Mouse (Mus musculus): Measurements from ENCODE around the gene Lmbr1l.

Lmbr1l gene

DNA sequence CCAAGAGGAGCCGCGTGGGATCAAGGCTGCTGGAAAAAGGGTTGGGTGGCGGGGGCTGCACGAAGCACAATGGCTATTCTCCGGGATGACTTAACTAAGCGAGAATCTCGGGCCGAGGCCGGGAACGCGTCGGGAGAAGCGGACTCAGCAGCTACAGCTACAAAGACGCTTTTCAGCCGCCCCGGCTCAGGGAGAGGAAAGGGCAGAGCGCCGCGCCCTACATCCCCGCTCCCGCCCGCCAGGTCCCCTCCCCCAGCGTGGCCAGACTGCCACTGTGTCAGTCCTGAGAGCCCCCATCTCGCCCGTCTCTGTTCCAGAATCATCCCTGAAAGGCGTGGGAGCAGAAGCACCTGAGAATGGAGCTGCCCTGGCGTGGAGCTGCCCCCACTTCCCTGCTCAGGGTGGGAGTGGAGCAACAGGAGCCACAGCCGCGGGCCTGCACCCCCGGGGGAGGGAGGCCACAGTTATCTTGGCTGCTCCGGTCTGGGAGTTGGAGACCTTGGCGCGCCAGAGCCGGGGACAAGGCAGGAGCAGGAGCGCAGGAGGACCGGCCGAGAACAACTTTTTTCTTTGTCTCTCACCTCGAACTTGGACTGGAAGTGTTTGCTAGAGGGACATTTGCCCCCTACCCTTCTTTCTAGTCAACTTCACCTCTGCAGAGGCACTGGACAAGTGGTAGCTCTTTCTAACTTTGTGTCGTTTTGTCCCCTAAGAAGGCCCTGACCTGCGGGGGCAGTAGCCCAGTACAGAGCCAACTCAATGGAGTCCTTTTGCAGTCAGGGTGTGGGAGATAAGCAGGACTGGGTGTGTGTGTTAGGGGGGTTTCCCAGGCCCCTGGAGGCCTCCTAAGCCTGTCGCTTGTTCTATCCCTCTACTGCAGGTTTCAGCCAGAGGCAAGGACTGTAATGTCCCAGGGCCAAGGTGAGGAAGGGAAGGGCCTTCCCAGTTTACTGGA, 22.1 kb downstream of the Lmbr1l start:
- no peak for DNase-seq (ENCODE audit: low read depth, low spot score)

DNA sequence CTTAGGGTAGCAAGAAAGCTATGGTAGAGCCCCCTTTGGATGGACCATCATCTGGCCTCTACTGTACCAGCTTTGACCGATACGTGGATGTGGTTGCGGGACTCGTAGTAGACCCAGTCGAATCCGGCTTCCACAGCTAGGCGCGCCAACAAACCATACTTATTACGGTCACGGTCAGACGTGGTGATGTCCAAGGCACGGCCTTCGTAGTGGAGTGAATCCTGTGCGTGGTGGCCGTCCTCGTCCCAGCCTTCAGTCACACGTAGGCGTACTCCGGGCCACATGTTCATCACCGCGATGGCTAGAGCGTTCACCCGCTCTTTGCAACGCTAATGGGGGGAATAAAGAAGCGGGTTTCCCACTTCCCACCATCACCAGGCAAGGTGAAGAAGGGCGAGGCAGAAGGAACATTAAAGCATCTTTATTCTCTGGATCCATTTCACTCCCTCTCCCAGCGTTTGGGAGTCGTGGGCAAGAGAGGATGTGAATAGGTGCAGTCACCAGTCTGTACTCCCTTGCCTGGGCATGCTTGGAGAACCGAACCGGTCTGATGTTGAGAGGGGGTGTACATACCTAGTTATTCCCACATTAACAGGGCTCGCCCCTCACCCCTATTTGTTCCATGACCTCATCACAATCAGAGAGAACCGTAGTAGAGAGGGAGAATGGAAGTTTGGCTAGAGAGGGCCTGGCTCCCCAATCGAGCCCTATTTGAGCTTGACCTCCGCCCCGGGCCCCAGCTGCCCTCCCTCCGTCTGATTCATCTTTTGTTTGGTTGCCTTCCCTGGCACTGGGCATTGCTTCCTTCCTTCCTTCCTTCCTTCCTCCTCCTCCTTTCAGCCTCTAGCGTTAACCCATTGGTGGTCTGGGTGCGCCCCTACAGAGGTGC, 23.0 kb downstream of the Lmbr1l start:
- no peak for DNase-seq (ENCODE audit: low read depth, low spot score)

DNA sequence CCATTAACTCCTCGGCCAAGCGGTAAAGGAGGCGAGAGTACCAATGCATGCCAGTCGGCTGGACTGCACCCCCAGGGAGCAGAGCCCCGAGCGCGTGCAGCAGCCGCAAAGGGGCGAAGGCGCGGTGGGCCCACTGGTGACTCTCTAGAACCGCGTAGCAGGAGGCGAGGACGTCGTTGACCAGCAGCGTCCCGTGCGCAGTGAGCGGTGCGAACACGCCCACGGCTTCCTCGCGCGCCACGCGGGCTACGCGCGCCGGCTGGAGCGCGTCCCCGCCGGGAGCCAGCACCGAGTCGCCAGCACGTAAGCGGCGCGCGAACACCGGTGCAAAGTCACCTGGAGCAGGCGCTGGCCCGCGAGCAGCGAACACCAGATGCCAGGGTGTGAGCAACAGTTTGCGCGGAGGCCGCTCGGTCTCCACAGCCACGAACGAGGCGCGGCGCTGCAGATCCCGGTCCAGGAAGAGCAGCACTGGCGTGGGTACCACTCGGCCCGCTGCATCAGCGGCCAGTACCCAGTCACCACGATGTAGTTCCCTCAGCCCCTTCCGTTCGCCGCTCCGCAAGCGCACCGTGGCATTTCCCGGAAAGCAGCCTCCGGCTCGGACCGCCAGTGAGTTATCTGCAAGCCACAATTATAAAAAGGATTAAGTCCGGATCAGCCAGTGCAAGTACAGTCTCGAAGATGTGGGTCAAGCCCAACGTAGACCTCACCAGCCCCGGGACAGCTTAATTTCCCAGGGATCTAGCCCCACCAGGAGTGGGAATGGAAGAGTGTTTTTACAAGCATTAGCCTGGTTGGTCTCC, 23.9 kb downstream of the Lmbr1l start, which contains the start of gene Rhebl1:
Rhebl1 (minus strand) TSS at position 601 of the 806 bp plus-strand sequence.
- DNase-seq (ENCODE audit: low read depth, low spot score), result no peak

DNA sequence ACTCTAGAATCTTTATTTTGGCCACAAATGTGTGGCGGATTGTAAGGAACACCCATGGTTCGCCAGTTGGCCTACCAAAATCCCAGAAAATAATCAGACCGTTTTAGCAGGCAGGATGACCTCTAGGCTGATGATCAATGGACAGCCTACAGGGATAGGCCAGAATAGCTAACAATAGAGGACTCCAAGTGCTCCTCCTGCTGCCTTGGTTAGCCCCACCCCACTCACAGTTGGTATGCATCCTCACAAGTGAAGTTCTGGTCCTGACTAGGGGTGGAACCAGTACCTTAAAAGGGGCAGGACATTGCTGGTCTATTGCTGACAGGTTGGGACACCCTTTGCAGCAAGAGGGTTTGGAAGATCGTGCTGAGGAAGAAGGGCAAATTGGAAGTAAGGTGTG, 25.0 kb downstream of the Lmbr1l start:
- DNase-seq (ENCODE audit: low read depth, low spot score), result no peak

DNA sequence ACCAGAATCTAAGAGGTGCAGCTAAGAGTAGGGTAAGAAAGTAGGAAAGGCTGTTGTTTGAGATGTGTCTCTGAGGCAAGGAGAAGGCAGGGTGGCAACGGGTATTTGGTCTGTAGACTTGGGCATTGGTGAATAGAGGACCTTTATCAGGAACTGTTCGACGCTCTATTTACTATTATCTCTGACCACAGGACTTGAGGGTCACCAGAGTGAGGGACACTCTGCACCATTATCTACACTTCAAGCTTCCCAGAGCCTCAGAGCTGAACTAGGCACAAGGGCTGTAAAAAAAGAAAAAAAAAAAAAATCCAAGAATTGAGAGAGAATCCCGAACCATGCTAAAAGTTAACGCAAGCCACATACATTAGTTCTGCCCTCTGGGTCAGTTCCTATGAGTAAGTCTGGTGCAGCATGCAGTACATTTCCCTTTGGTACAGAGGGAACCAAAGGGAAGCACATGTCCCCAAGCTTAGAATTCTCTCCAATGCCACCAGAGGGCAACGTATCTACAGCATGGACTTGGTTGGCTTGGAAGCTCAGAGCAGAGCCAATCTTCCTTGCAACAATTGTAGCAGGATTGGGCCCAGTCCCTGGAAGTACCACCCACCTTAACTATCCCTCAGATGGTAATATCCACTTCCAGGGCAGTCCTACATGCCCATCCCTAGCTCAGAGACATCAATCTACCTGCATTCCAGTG, 26.0 kb downstream of the Lmbr1l start:
- DNase-seq (ENCODE audit: low read depth, low spot score), result no peak

DNA sequence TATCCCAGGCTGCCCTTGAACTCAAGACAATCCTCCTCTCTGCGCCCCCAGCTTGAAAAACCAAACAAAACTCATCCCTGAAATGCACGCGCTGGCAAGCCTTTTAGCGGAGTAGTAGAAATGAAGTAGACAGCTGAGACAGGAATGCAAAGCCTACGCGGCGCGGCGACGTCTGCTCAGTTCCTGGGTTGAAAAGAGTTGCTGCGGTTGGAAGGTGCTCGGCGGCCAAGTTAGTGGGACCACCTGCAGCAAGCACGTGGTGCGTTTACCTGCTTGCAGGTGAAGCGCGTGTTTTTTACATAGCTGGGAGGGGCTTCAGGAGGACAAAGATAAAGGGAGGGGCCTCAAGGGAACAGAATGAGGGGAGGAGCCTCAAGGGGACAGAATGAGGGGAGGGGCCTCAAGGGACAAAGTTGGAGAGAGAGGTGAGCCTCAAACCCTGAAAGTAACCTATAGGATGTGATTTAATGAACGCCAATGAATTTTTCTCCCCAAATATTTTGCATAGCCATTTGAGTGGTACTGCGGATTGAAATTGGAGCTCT, 26.8 kb downstream of the Lmbr1l start:
- DNase-seq (ENCODE audit: low read depth, low spot score), result no peak

DNA sequence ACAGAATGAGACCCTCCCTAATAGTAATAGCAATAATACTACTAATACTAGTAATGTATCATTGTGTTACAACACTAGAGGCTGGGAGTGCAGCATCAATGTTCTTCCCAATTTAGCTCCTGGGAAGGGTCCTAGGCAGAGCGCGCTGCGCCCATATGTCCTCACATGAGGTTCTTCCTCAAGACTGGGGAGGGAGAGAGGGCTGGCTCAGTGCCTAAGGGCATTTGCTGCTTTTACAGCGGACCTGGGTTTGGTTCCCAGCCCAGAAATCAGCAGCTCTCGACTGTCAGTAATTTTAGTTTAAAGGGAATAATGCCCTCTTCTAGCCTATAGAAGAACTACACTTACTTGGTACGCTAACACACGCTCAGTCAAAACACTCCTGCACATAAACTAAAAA, 30.5 kb downstream of the Lmbr1l start:
- no peak for DNase-seq (ENCODE audit: low read depth, low spot score)

DNA sequence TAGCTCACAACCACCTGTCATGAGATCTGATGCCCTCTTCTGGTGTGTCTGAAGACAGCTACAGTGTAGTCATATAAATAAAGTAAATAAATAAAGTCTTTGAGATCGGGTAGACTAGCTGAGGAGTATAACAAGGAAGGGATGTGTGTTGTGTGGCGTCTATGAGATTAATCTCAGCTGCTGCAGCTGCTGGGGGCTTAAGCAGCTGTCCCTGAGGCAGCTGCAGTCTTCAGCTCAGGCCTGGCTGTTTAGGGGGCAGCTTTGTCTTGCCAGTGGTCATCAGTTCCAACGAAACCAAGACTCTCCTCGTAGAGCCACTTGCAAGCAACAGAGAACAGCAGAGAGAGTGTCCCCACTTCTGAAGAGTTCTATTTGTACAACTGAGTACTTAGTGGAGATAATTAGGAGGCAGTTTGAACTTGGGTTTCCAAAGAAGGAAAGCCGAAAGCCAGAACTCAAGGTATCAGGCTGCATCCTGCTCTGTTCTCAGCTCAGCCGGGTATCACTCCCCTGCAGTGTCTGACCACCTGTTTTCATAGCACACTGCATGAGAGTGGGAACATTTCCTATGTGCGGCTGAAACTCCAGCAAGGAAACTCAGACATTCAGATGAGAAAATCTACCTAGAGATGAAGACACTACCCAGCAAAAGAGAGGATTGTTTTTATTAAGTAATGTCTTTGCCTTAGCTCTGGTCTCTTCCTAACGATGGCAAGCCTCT, 31.2 kb downstream of the Lmbr1l start:
- no peak for DNase-seq (ENCODE audit: low read depth, low spot score)

DNA sequence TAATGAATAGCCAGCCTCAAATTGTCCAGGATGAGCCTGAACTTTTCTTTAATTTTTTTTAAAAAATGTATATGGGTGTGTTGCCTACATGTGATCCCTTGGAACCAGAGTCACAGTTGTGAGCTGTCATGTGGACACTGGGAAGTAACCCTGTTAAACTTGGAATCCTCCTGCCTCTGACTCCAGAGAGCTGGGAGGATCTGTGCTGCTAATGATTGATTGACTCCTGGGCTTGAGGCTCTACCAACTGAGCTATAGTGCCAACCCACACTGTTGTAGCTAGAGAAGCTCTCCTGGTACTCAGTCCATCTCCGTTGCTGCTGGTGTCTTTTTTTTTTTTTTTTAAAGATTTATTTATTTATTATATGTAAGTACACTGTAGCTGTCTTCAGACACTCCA, 33.9 kb downstream of the Lmbr1l start:
- DNase-seq (ENCODE audit: low read depth, low spot score), result no peak

DNA sequence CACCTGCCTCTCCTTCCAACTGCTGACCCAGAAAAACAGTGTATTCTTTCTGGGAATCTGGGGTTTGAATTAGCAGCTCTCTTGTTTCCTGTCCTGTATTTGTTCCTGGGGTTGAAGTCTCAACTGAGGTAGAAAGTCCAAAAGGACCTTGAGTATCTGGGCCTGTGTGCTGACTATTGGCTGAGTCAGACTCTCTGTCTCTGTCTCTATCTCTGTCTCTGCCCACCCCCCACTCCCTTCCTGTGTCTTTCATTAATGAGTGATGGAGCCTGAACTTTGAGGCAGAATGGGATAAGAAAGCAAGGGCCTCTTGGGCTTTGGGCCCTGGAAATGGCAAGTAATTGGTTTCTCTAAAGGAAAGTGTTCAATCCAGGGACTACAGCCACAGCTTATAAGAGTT, 34.4 kb downstream of the Lmbr1l start:
- no peak for DNase-seq (ENCODE audit: low read depth, low spot score)

DNA sequence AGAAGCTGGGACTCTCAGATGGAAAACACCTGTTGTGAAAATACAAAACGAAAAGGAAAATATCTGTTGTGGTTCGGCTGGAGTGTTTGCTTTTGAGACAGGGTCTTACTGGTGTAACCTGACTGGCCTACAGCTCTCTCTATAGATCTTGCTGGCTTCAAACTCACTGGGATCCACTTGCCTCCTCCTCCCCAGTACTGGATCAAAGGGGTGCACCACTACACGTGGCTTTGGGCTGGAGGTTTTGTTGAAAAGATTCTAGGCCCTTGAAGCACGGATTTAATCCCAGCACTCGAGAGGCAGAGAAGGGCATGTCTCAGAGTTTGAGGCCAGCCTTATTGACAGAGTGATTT, 36.4 kb downstream of the Lmbr1l start:
- DNase-seq (ENCODE audit: low read depth, low spot score), result no peak

DNA sequence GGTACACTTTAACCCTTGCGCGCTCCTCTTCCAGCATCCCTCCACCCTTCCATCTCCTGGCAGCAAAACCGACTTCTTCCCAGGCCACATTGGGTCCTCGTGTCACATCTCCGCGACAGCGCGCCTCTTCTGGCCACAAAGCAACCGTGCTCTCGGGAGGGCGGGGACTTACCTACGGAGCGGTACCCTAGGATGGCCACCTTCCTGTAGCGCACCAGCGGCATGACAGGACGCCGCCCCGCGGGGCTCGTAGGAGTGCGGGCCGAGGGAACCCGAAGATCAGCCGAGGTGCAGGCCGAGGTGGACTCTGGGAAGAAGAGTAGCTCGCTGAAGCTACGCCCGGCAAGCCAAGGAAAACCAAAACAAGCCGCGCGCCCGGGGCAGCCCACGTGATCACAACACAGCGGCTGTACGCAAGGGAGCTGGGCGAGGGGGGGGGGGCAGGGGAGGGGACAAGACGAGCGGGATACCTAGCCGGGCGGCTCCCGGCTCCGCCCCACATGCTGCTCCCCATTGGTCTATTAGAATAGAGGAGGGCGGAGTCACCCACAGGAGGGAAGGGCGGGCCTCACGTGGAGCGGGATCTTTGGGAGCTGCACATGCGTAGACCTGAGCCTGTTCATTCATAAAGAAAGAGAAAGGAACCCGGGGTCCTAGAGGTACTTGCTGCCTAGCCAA, 36.9 kb downstream of the Lmbr1l start:
- DNase-seq (ENCODE audit: low read depth, low spot score), result peak; percentile 88

DNA sequence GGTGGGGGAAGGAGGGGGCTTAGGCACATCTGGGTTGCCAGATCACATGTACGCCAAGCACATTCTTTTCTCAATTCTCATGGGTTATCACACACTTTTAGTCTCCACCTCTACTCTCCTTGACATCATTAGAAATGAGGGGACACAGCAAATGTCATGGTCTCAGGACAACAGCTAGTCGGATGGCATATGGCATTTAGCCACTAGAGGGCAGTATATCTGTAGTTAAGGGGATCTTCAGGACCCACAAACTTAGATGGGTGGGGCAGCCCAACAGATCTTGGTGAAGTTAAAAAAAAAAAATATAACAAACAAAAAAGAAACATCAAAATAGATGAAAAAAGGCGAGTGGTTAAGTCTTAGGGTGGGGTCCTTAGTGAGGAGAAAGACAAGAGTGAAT, 40.7 kb downstream of the Lmbr1l start:
- peak; percentile 73 for DNase-seq (ENCODE audit: low read depth, low spot score)

DNA sequence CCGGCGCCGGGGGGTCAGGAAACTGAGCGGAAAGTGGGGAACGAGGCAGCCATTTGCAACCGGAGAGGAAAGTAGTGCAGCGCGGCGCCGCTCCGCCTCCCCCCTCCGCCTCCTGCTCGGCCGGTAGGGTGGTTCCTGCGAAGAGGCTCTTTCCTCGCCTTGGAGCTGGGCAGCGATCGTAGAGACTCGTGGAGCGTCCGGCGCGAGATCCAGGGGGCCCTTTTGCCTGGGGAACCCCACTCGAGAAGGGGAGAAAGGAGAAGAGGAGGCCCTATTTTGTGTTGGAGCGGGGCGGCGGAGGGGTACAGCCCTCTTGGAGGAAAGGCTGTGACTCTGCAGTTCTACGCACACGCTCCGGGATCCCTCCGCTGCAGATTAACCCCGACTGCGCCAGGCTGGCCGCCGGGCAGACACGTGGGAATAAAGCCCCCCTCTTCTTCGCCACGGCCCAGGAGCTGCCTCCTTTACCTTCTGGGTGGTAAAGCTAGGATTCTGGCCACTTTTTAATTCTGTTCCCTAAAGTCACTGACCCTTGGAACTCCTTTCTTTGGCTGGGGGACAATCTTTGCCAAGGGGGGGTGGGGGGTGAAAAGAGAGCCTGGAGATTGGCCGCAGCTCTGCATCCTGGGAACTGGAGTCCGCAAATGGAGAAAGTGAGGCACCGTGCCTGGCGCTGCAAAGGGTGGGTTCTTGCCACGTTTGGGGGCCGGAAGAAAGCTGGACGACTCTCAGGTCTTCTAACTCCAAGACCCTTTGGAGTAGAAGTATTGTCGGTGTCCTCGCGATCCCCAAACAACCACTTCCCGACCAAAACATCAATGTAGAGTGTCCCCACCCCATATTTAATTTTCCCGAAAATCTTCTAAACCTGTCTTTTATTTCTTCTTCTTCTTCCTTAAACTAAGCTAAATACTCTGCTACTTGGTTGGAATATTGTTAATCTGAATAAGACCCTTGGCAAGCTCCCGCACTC, 45.8 kb downstream of the Lmbr1l start:
- peak; percentile 88 for DNase-seq (ENCODE audit: low read depth, low spot score)

DNA sequence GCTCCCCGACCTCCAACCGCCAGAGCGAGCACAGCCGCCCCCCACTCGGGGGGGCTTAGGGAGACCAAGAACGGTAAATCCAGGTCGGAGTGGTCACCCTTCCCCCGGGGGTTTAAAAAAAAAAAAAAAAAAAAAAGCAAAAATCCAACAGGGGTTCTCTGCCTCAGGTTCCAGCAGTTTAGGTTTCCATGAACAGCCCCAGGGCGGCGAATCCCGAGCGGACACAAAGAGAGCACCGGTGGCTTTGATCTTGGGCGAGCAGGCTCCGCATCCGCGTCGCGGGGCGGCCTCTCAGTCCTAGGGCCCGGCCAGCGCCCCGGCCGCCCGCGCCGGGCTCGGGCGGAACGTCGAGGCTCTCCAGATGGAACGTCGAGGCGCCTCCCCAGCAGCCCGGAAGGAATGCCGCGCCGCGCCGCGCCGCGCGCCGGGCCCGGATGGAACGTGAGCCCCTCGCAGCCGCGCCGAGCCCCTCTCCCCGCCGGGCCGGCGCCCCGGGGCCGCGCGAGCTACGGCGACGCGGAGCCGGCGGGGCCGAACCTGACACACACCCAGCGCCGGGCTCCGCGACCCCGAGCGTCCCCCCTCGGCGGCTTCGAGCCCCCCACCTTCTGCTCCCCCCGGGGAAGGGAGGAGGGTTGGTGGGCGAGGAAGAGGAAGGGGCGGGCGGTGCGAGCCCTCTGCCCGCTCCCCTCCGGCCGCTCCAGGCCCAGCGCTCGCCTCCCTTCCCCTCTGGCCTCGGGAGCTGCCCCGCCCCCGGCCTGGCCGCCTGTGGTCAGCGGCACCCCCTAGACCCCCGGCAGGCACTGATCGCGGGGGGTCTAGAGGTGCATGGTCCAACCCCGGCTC, 46.7 kb downstream of the Lmbr1l start, which contains the start of gene Kmt2d:
Kmt2d (minus strand) TSS at position 135 of the 846 bp plus-strand sequence.
- DNase-seq (ENCODE audit: low read depth, low spot score), result peak; percentile 51

DNA sequence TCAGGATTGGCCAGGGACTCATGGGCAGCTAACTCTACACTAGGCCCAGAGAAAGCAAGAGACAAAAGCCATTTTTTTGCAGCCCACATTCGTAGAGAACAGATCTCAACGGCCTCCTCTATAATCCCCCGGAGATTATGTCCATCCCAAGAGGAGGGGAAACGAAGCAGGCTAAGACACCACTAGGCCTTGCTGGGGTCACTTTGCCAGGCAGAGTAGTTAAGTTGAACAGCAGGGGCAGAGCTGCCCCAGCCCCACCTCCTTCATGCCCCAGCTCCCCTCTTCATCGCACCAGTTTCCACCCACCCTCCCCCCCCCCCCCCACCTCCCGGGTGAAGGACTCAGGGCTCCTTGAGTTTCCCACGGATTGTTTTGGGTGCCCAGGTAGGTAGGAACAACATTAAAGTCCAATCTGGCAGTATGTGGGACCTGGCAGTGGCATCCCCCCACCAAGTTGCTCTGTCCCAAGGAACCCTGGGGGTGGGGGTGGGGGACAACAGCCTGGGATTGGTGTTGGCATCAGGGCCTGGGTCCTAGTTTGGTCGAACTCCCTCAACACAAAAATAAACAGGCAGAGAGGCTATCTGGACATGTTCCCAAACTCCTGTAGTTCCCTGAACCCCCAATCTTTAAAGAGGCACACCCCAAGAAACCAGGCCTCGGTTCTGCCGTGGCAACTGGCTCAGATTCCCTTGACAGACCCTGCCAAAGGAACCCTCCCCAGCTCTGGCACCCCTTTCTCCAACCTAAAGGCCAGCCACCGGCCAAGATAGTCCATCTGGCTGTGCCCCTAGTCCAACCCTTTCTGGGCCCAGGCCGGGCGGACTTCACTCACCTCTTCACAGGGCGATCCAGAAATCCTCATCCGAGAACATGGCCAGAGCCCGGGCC, 47.6 kb downstream of the Lmbr1l start:
- DNase-seq (ENCODE audit: low read depth, low spot score), result no peak

Measured in c-Kit-negative CD71-positive TER-119-positive erythroid progenitor cells, embryonic 14.5 days (primary cell).